Mouse (Mus musculus): ENCODE results near the gene Mpdu1.

DNA sequence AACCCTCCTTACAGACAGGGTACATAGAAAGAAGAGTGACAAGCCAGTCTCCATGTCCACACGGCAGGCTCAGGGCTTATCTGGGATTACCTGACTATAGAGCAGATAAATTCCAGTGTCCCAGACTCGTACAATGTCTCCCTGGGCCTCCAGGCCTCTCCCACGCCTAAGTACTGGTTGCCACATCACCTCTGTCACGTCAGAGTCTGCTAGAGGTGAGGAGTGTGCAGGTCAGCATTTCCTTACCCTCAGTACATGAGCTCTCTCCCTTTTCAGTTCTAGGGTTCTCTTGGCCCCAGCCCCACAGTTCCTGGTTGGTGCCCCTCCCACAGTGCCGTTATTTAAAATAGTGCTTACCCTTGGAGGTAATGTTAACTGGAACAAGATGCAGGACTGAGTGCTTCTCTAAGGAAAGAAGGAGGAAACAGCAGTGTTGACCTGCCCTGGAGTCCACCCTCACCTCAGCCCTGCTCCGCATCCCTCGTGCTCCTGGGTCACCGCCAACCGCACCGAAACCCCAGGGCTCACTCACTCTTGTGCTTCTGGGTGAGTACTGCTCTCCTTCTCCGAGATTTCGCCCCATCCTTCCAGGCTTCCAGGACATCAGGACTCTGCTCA lies 21.8 kb upstream of the Mpdu1 start:
- TF ChIP-seq CTCF (IDR thresholded peaks at IDR 0.05; ENCODE audit: extremely low read depth, insufficient read length, insufficient replicate concordance, low read depth, low read length), result no peak
- no peak; the same call in 1 of the 2 replicates for TF ChIP-seq POLR2A (IDR thresholded peaks at IDR 0.05; ENCODE audit: low read depth, low read length)

Data from small intestine, adult 2 months (tissue).